Mouse (Mus musculus) heart, embryonic 12.5 days (tissue): ENCODE results near the gene Prpf3. TPM values are rescaled to one million over a fixed set of nuclear protein-coding genes. Genes with fewer than 3 reads are reported as not detected.
"Not testable (repeated sequence)": the region's sequence is repeated elsewhere in the genome, so short reads cannot be mapped to it uniquely, and the experiment has no call there.

Experiments
- ATAC-seq: fragments of 200-750 bp; cut with Nextera tagmentation; 2 replicates; pipeline ENCODE4 v1.8.0; 2017; ENCODE audit warnings: moderate TSS enrichment, moderate library complexity; ENCODE audit not compliant: insufficient number of reproducible peaks, low FRiP score
- H3K27ac ChIP-seq: fragments of 300-500 bp; sonication (generic); 2 replicates; pipeline ENCODE4 v1.5.1; 2016; ENCODE audit warnings: mild to moderate bottlenecking, moderate library complexity; ENCODE audit not compliant: poor library complexity, severe bottlenecking
- H3K27me3 ChIP-seq: fragments of 300-500 bp; sonication (generic); replicated peaks from 2 replicates; pipeline ENCODE4 v1.6.1; 2016; ENCODE audit warnings: mild to moderate bottlenecking, moderate library complexity
- H3K36me3 ChIP-seq: fragments of 300-500 bp; sonication (generic); 2 replicates; pipeline ENCODE4 v1.6.1; 2016; ENCODE audit warnings: mild to moderate bottlenecking, moderate library complexity
- H3K4me1 ChIP-seq: fragments of 300-500 bp; sonication (generic); replicated peaks from 2 replicates; pipeline ENCODE4 v1.6.1; 2016; ENCODE audit warnings: mild to moderate bottlenecking
- H3K4me2 ChIP-seq: fragments of 300-500 bp; sonication (generic); 2 replicates; pipeline ENCODE4 v1.6.1; 2016; ENCODE audit warnings: mild to moderate bottlenecking, moderate library complexity
- H3K4me3 ChIP-seq: fragments of 300-500 bp; sonication (generic); 2 replicates; pipeline ENCODE4 v1.5.1; 2016; ENCODE audit warnings: mild to moderate bottlenecking
- H3K9ac ChIP-seq: fragments of 300-500 bp; sonication (generic); 2 replicates; pipeline ENCODE4 v1.6.1; 2016; ENCODE audit warnings: mild to moderate bottlenecking, moderate library complexity
- H3K9me3 ChIP-seq: fragments of 300-500 bp; sonication (generic); replicated peaks from 2 replicates; pipeline ENCODE4 v1.6.1; 2016; ENCODE audit warnings: mild to moderate bottlenecking, moderate library complexity
- WGBS: fragments of 180-500 bp; shearing (Covaris S2); methylation state at CpG from one replicate; pipeline ENCODE4 v1.1.7; 2016; 5-methylcytosine and 5-hydroxymethylcytosine counted together
- polyA plus RNA-seq: library from polyadenylated mRNA; unstranded; fragments of >200 nt; fragmentation: Nextera tagmentation; extraction: Ambion mirVana; gene quantifications from 2 replicates; pipeline ENCODE4 v1.2.1, GENCODE M21; 2016

Gene Prpf3
- polyA plus RNA-seq, 1 experiment from 2014 or later, result 36.7 TPM

DNA sequence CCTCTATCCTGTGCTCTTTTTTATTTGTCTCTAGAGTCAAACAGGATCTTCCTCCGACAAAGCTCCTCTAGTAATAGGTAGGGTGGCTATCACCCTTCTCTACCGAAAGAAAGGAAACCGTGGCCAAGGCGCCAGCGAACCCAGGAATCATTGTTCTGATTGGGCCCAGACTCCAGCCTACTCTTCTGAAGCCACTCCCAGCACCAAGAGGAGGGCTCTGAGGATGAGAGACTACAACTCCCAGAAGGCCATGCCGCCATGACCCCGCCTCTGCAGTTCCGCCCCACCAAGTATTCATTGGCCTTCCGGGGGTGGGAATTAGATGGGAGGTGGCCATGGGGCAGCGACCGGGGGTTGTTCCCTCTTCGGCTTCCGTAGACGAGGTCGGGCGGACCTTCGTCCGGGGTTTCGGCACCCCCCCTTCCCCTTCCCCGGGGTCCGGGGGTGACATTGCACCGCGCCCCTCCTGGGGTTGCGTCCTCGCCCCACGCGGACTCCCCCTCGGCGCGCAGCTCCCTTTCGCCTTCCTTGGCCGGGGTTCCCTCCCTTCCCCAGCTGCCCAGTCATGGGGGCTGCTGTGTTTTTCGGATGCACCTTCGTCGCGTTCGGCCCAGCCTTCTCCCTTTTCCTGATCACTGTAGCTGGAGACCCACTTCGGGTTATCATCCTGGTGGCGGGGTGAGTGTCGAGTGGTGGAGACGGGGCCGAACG lies 38.1 kb upstream of the Prpf3 start, which contains the start of gene Aph1a:
TSS of gene Aph1a (plus strand) at position 364 of the 711 bp plus-strand sequence.
- H3K9ac ChIP-seq, result peak within 1 kb of the TSS; percentile 83
- H3K4me3 ChIP-seq, result peak within 1 kb of the TSS; percentile 77
- under 1% methylated on average over 31 of the region's 43 CpGs for WGBS
- peaks cover 19% of the 10 kb centered on the region; the same call in 1 of the 2 replicates for H3K36me3 ChIP-seq
- H3K9me3 ChIP-seq, H3K27me3 ChIP-seq: not testable (repeated sequence)
- H3K27ac ChIP-seq, result peak within 1 kb of the TSS; percentile 90
- H3K4me2 ChIP-seq, result peak within 1 kb of the TSS; percentile 83
- H3K4me1 ChIP-seq, result peaks cover 36% of the 10 kb centered on the region
- ATAC-seq, result peak; percentile 95

- Histone ChIP-seq H3K27ac (peak overlapping the region; percentile 88), H3K9me3 (no peaks in the 10 kb centered on the region), H3K4me3 (peak overlapping the region; percentile 77), H3K9ac (peak overlapping the region; percentile 58; the same call in 1 of the 2 replicates), H3K27me3 (no peaks in the 10 kb centered on the region), H3K36me3 (peaks cover 14% of the 10 kb centered on the region; the same call in 1 of the 2 replicates), H3K4me2 (peak overlapping the region; percentile 68), H3K4me1 (peaks cover 36% of the 10 kb centered on the region)
- WGBS, result 18% methylated on average over 7 of the region's 7 CpGs
- ATAC-seq, result no peak
Observed at GRCm38 (mm10) chr3:95893126-95893525, 37.4 kb upstream of the Prpf3 start.

- H3K9me3 ChIP-seq, result no peaks in the 10 kb centered on the region
- H3K9ac ChIP-seq, result peak overlapping the region; percentile 63
- H3K4me1 ChIP-seq, result peaks cover 36% of the 10 kb centered on the region
- H3K27me3 ChIP-seq, result no peaks in the 10 kb centered on the region
- ATAC-seq, result no peak; the same call in 1 of the 2 replicates
- peak overlapping the region; percentile 68 for H3K4me2 ChIP-seq
- 31% methylated on average over 11 of the region's 11 CpGs for WGBS
- H3K4me3 ChIP-seq, result peak overlapping the region; percentile 38
- H3K36me3 ChIP-seq, result peaks cover 14% of the 10 kb centered on the region
- peak overlapping the region; percentile 90 for H3K27ac ChIP-seq
Observed at GRCm38 (mm10) chr3:95892066-95893052, 36.7 kb upstream of the Prpf3 start.

DNA sequence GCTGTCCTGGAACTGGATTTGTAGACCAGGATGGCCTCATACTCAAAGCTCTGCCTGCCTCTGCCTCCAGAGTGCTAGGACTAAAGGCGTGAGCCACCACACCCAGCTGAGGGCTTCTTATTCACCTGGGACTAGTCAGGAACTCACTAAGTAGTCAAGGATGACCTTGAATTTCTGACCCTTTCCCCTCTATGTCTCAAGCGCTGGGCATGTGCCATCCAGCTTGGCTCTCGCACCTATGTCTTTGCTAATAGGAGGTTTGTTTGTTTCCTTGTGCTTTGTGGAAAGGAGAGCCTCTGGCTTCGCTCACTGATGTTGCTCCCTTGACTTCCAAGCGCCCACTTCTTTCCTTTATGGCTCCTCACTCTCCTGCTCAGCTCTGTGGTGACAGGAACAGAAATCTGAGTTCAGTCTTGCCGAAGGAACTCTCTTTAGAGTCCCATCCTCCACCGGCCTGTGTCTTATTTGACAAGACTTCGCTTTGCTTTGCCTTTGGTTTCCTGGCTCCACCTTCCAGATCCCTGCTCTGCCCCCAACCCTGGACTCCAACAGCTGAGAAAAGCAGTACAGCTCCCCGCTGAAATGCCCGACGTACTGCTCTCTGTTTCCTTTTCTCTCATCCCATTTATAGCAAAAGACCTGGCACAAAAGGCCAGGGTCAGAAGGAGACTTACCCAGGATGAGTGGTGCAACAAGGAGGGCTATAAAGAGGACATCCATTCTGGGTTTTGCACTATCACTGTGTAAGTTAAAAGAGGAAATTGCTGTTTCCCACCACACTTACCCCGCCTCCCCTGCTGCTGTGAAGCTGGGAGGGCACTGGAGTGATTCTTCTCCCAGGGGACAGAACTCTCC lies 35.8 kb upstream of the Prpf3 start, which contains the start of gene BC028528:
TSS of gene BC028528 (minus strand) at position 795 of the 855 bp plus-strand sequence.
- WGBS, result 16% methylated on average over 12 of the region's 12 CpGs

DNA sequence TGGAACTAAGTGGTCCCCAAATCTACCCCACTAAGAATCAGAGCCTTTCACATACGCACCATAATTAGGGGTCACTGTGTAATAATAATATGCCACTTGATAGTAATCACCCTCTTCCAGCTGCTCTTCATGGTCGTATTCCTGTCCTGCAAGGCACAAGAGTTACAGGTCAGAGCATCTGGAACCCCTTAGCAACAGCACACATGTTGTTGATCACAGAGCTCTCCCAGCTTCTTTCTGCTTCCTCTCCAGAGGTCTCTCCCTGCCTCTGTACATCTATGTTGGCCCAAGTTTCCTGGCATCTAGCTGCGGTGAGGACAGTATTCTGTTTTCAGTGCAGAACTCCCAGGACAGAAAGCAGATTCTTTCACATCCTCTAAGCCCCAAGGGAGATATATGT lies 34.0 kb upstream of the Prpf3 start:
- Histone ChIP-seq H3K9me3 (no peaks in the 10 kb centered on the region), H3K4me1 (peaks cover 26% of the 10 kb centered on the region), H3K27me3 (no peaks in the 10 kb centered on the region), H3K9ac (no peak overlapping the region), H3K27ac (no peak overlapping the region), H3K4me2 (no peak overlapping the region), H3K4me3 (no peak overlapping the region), H3K36me3 (peaks cover 18% of the 10 kb centered on the region)
- WGBS, result 70% methylated on average over 3 of the region's 3 CpGs
- no peak for ATAC-seq

More for the DNA sequence above, 35.8 kb upstream of the Prpf3 start, which contains the start of gene BC028528:
- H3K27ac ChIP-seq, result peak within 1 kb of the TSS; percentile 90
- peaks cover 20% of the 10 kb centered on the region for H3K36me3 ChIP-seq
- ATAC-seq, result 0 out of 2 replicates have a peak, but pooled peaks have one; percentile 44
- peak within 1 kb of the TSS; percentile 68 for H3K4me2 ChIP-seq
- H3K9ac ChIP-seq, result peak within 1 kb of the TSS; percentile 63
- no peaks in the 10 kb centered on the region for H3K9me3 ChIP-seq
- H3K4me3 ChIP-seq, result peak within 1 kb of the TSS; percentile 38
- H3K4me1 ChIP-seq, result peaks cover 36% of the 10 kb centered on the region
- no peaks in the 10 kb centered on the region for H3K27me3 ChIP-seq

GRCm38 (mm10) chr3:95887596-95887995 lies 31.9 kb upstream of the Prpf3 start:
- Histone ChIP-seq H3K36me3 (peaks cover 23% of the 10 kb centered on the region), H3K9me3 (no peaks in the 10 kb centered on the region), H3K27ac (no peak overlapping the region), H3K4me2 (no peak overlapping the region), H3K4me3 (no peak overlapping the region), H3K27me3 (no peaks in the 10 kb centered on the region), H3K9ac (no peak overlapping the region), H3K4me1 (peaks cover 26% of the 10 kb centered on the region)
- 74% methylated on average over 4 of the region's 4 CpGs for WGBS
- no peak for ATAC-seq

GRCm38 (mm10) chr3:95884400-95884799 lies 28.7 kb upstream of the Prpf3 start:
- 81% methylated on average over 5 of the region's 5 CpGs for WGBS
- no peaks in the 10 kb centered on the region for H3K9me3 ChIP-seq
- H3K9ac ChIP-seq, result no peak overlapping the region
- no peak overlapping the region for H3K4me3 ChIP-seq
- peaks cover 9% of the 10 kb centered on the region; the same call in 1 of the 2 replicates for H3K4me1 ChIP-seq
- no peak for ATAC-seq
- no peak overlapping the region for H3K27ac ChIP-seq
- H3K4me2 ChIP-seq, result no peak overlapping the region
- no peaks in the 10 kb centered on the region for H3K27me3 ChIP-seq
- peaks cover 23% of the 10 kb centered on the region for H3K36me3 ChIP-seq

DNA sequence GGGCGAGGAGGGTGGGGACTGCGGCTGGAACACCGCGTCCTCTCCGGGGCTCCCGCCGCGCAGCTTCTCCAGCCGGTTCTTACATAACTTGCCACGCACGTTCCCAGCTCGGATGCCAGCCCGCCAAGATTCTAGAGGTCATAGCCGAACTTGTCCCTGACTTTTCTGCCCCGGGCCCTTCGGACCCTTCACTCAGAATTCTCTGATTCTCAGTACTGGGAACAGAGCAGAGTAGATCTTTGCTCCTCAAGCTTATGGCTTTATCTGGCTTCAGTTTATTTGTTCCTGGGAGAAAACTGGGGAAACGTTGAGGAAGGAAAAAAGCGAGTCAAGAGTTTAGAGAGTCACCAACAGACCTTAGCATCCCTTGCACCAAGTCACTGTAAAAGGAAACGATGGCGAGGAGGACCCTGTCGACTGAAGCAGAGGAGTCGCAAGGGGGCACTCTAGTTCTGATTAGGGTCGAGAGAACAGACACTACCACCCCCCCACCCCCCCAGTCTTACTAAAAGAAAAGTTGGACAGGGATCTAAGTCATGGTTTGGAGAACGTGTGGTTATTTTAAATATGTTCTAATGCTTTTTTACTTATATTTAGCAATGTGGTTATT lies 27.2 kb upstream of the Prpf3 start:
- peaks cover 9% of the 10 kb centered on the region; the same call in 1 of the 2 replicates for H3K4me1 ChIP-seq
- H3K4me3 ChIP-seq, result peak overlapping the region; percentile 55
- ATAC-seq, result no peak
- no peaks in the 10 kb centered on the region for H3K9me3 ChIP-seq
- no peaks in the 10 kb centered on the region for H3K27me3 ChIP-seq
- peaks cover 23% of the 10 kb centered on the region for H3K36me3 ChIP-seq
- peak overlapping the region; percentile 96 for H3K4me2 ChIP-seq
- peak overlapping the region; percentile 66 for H3K9ac ChIP-seq
- H3K27ac ChIP-seq, result peak overlapping the region; percentile 54; the same call in 1 of the 2 replicates
- WGBS, result 3% methylated on average over 24 of the region's 24 CpGs

DNA sequence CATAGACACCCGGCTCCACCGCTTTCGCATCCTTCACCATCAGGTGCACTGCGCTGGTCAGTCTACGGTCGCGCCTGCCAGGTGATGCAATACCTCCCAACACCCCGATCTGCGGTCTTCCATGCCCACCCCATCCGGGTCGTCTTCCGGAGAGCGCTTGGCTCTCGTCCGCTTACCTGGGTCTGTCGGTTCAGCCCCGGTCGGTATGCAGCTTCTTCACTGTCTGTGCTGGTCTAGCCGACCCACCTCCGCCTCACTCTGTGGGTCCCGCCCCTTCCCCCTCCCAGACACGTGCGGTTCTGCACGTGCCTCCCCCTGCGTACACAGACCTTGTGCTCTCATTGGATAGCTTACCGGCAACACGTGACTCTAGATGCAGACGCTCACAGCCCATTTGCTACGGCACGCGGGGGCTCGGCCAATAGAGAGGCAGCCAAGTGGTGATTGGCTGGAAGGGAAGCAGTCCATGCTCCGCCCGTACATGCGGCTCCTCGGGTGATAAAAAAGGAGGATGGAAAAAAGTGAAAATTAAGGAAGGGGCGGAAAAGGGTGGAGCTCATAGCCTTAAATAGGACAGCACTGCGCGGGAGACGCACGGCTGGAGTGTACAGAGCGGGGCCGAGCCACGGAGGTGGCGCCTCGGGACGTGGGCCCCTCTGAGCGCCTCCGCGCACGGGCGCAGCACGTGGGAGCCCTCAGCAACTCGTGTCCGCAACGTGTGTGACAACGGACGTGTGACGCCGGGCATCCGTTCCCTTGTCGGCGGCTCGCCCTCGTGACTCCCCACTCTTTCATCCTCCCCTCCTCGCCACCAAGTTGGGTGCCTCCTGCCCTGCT lies 26.5 kb upstream of the Prpf3 start, which contains the start of gene Ciart:
TSS of gene Ciart (minus strand) at position 273 of the 837 bp plus-strand sequence.
- Histone ChIP-seq H3K4me1 (peaks cover 9% of the 10 kb centered on the region; the same call in 1 of the 2 replicates), H3K9me3 (no peaks in the 10 kb centered on the region), H3K4me3 (peak within 1 kb of the TSS; percentile 55), H3K27me3 (no peaks in the 10 kb centered on the region), H3K9ac (peak within 1 kb of the TSS; percentile 66), H3K4me2 (peak within 1 kb of the TSS; percentile 96), H3K36me3 (peaks cover 17% of the 10 kb centered on the region), H3K27ac (peak within 1 kb of the TSS; percentile 54; the same call in 1 of the 2 replicates)
- under 1% methylated on average over 66 of the region's 66 CpGs for WGBS
- peak; percentile 98 for ATAC-seq
